Mouse (Mus musculus) brain, embryonic 14.5 days (tissue): ENCODE data around the gene Trim25.
A peak's percentile ranks its signal among the peaks of the same experiment; 100 is the strongest.

ENCODE experiments used
- CTCF ChIP-seq: fragments of 200-500 bp; IDR thresholded peaks from 2 replicates; pipeline ENCODE4 v1.5.1; 2012; ENCODE audit warnings: inconsistent platforms, mild to moderate bottlenecking, moderate library complexity, borderline replicate concordance; ENCODE audit not compliant: insufficient read depth, insufficient read length; ENCODE audit errors: extremely low read depth
- POLR2A ChIP-seq: fragments of 200-500 bp; IDR thresholded peaks from 2 replicates; pipeline ENCODE4 v1.6.1; 2012; ENCODE audit warnings: mild to moderate bottlenecking, inconsistent platforms, borderline replicate concordance; ENCODE audit not compliant: poor library complexity, insufficient read depth, insufficient read length, severe bottlenecking; ENCODE audit errors: extremely low read depth

DNA sequence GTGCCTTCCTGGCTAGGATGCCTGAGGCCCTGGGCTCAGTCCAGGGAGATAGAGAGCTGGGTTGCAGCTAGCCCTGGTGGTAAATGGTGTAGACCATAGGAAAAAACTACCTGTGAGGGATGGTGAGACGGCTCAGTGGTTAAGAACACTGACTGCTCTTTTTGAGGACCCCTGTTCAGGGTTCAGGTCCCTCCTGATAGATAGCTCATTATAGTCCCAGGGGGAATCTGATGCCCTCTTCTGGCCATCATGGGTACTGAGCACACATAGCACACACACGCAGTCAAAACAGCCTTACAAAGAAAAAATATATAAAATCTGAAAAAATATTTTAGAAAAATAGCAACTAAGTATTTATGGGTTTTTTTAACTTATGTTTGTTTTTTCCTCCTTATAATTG, 22.9 kb upstream of the Trim25 start:
- TF ChIP-seq CTCF = peak; percentile 44; the same call in 1 of the 2 replicates
- no peak for TF ChIP-seq POLR2A
